Mouse (Mus musculus): ENCODE results near the gene Kxd1.

Kxd1 gene

DNA sequence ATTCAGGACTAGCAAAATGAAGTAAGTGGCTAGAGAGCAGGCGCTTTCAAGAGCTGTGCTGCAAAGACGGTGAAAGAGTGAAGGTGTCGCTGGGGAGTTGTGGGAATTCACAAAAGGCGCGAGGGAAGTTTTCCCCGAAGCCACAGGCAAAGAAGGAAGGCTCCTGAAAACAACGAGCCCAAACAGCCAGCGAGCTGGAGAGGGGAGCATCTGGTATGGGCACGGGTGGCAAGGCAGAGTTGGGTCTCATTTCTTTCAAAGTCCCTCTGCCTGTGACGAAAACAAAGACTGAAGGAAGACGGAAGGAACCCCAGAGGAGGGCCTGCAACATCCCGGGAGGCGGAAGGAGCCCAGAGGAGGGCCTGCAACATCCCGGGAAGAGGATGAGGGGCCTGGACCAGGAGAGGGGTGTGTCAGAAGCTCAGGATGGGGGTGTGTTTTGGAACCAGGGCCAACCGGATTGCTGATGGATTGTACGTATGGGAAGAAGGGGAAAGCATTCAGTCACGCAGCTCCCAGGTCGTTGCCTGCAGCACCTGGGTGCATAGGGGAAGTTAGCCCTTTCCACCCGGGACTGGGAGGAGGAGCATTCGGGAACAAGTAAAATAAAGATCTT, 36.8 kb downstream of the Kxd1 start:
- 9% methylated on average over 20 of the region's 20 CpGs for WGBS

DNA sequence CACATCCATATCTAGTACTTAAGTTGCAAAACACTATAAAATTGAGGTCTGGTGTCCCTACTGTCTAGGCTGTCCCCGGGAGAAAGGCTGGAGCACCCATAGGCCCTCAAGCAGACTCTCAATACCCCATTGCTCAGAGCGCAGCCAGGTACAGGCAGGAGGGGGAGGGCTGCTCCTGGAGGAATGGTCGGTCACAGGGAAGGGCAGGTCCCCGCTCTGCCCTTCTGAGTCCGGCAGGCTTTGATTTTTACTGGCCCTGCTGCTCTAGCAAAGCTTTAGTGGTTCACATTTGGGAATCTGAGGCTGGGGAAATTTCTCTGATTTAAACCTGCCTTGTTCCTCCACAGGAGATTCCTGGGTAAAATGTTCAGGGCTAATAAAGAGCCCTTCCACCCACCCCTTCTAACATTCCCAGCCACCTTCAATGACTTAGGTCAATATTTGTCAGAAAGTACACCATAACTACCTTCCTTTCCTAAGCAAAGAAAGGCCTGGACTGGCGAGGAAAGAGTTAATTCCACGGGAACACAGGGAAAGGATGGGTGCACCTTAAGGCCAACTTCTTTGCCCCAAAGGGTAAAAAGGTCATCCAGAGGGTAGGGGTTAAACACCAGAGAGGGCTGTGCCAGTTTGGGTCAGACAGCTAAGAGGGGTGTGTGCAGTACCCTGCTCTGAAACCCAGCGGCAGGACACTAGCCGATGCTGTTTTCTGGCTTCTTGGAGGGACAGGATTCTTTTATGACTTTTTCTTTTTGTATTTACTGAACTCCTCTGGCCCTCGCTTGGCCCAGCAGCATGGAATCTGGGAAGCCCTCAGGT, 37.5 kb downstream of the Kxd1 start:
- WGBS: 43% methylated on average over 10 of the region's 10 CpGs

DNA sequence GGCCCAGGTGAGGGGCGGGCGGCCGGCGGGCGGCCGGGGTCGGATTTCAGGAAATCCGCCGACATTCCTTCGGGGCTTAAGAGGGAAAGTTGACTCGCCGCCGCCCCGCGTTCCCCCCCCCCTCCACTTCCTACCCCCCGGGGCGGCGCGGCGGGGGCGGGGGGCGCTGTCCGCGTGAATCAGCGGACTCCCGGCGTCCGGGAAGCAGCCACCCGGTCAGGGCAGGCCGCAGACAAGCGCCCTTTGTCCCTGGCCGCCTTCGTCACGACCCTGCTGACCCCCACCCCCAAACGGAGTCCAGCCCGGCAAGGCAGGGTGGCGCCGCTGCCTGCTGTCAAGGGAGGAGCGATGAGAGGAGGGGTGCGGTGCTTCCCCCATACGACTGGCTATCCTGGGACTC, 38.2 kb downstream of the Kxd1 start:
- 7% methylated on average over 37 of the region's 41 CpGs for WGBS

DNA sequence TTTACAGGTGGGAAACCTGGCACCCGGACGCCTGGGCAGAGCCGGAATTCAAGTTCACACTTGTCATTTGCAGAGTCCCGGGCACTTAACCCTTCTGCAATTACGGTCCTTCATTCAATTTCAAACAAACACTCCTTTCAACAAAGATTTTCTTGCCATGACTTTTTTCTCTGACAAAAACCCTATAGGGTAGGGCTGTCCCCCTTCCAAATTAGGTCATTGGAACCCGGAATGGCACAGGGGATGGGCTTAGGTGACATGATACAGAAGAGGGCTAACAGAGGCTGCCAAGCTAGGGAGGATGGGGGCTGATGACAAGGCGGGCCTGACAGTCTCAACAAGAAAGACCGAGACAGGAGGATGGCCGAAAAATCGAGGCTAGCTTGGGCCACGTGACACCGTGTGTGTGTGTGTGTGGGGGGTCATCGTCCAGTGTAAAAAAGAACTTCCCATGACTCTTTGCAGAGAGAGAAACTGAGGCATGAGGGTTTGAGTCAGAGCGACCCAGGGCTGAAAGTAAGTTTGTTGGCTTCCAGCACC, 38.8 kb downstream of the Kxd1 start:
- 24% methylated on average over 14 of the region's 14 CpGs for WGBS

DNA sequence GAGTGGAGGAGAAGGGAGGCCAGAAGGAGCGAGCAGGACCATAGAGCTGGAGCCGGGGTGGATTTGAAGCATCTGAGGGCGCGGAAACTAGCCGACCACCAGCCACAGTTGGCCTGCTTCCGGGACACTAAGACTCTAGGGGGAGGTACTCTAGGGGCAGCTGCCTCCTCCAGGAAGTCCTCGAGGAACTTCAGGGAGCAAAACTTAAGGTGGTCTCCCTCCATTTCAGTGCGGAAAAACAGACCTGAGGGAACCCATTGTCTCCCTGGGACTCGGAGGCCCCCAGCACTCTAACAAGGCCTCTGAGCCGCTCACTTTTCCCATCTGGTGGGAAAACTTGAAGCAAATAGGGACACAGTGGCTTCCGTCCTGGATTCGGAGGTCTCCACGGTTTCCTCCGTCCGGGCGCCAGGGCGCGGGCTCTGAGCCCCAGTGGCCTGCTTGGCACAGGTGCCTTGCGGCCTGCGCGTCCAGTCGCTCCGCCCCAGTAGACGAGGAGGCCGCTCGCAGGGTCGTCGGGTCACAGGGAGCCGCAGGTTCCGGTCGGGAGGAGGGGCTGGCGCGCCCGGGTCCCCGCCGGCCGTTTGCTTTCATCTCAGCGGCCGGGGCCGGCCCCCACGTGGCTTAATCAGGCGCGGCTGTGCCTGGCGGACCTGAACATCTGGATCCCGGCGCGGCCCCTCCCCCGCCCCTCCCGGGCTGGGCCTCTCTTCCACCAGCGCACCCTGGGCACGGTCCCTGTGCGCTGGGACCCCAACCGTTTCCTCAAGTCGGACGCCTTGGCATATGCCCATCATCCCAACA, 39.6 kb downstream of the Kxd1 start:
- 12% methylated on average over 55 of the region's 55 CpGs for WGBS

DNA sequence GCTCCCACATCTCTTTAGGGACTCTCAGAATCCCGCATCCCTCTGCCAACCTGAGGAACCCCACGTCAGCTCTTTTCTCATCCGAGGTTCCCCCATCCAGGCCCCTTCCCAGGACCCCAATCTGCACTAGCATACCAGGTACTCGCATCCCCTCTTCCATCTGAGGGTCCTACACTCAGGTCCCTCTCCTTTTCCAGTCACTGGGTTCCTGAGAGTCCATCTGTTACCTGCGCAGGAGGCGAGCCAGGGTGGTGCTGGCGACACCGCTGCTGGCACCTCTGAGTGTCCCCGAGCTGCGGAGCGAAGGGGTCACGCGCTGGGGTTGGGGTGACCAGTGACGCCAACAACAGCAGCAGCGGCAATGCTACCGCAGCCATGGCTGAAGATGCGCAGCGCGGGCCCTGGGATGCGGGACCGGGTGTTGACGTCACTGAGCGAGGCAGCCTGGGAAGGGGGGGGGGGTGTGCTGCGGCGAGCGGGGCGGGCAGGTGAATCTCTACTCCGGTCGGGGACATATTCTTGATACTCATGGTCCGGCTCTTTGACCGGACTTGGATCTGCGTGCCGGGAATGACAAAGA, 40.7 kb downstream of the Kxd1 start, which contains the start of gene Tmem59l:
Tmem59l (minus strand) TSS at position 418 of the 580 bp plus-strand sequence.
- WGBS: 9% methylated on average over 33 of the region's 33 CpGs

DNA sequence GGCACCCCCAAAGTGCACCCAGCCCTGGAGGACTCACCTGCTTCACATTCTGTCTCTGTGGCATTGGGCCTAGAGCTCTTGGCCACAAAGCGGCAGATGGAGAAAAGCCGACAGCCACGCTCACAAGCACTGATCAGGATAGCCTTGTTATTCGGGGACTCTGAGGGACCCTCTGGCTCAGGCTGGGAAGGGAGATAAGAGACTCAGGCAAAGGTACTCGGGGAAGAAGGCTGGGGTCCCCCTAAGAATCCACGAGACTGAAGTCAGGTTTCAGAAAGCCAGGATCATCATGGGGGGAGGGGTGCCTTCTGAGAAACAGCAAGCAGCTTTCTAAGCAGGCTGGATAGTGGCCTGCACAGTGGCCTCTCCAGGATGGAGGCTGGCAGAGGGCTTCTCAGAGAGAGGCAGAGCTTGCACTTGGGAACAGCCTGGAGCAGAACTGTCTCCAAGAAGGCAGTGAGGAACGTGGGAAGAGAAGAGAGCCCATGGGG, 41.5 kb downstream of the Kxd1 start:
- 47% methylated on average over 7 of the region's 7 CpGs for WGBS

DNA sequence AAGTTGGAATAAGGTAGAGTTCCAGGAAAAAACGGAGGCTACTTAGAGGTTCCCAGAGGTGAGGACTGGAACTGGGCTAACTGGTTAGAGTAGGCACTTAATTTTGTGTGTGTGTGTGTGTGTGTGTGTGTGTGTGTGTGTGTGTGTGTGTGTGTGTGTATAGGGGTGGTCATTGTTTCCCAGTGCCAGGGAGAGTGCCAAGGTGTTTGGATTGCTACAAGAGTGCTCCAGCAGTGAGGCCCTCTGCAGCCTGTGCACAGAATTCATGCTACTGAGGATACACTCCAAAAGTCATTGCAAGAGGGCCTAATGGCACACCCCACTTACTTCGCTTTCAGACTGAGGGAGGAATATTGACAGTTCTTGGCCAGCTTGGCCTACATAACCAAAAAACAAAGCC, 44.8 kb downstream of the Kxd1 start:
- 76% methylated on average over 2 of the region's 2 CpGs for WGBS

DNA sequence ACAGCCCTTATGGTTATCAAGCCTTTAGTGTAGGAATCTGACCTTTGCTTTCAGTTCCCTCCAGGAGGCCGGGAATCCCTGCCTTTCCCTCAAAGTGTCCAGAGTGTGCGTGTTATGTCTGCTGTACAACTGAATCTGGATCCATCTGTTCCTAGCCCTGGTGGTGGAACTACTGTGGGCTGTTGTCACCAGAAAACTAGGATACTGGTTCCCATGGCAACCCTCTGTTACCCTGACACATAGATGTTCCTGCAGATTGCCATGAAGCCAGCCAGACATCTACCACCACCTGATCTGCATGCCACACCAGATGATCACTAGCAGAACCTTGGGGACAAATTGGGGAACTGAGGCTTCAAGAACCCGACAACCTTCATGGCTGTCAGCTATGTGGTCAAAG, 45.8 kb downstream of the Kxd1 start:
- WGBS: 53% methylated on average over 3 of the region's 3 CpGs

DNA sequence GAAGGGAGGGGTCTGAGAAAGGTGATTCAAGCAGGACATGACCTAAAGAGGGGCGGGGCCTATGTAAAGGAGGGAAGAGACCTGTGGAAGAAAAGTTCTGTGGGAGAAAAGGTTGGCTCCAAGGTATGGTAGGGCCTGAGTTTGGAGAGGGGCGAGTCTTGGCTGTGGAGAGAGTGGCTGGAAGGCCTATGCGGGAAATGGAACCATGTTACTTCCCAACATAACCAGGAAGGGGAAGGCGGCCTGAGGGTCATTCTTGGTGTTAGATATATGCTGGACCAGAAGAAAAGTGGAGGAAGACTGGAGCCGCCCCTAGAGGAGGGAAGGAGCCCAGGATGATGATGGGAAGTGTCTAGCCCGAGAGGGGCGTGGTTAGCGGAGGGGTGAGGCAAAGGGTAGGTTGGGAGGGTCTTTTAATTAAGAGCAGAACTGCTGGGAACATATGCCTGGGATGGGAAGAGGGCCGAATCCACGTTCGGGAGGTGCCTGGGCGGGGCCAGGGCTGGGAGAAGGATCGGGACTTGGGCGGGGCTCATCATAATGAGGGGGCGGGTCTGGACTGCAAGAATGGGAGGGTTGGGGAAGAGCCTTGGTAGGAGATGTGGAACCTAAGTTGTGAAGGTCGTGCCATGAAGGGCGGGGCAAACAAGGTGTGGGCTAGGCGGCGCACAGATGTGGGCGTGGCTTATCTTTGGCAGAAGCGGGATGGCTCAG, 50.3 kb downstream of the Kxd1 start:
- WGBS: 5% methylated on average over 21 of the region's 21 CpGs

DNA sequence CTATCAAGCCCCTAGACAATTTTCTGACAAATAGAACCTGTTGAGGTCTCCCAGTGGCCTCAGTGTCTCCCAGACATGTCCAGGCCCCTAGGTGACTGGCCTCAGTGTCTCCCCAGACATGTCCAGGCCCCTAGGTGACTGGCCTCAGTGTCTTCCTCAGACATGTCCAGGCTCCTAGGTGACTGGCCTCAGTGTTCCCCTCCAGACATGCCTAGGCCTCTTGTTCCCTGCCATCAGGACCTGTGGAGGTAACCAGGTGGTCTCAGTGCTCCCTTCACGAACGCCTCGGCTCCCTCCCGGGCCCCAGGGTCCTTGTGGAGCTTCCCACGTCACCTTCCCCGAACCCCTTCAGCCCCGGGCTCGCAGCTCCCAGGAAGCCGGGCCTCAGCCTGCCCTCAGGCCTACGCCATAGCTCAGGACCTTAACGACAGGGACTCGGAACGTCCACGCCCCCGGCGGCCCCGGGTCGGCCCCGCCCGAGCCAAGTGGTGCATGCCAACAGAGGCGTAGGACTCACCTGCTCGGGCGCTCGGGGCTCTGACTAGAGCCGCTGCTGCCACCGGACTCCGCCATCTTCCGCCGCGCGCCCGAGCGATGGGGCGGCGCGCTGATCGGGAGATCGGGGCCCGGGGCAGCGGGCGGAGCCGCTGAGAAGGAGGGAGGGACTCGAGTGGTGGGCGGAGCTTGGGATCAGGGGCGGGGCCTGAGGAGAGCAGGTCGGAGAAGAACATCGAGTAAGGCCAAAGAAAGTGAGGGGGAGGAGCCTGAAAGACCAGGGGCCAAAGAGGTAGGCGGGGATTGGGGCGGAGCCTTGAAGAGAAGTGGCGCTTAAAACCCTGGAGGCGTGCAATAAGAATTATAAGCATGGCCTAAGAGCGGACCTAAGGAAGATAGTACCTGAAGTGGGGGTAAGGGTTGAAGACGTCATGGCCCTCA, 51.2 kb downstream of the Kxd1 start, which contains the start of gene Klhl26:
Klhl26 (minus strand) TSS at position 636 of the 936 bp plus-strand sequence.
- WGBS: under 1% methylated on average over 53 of the region's 53 CpGs

DNA sequence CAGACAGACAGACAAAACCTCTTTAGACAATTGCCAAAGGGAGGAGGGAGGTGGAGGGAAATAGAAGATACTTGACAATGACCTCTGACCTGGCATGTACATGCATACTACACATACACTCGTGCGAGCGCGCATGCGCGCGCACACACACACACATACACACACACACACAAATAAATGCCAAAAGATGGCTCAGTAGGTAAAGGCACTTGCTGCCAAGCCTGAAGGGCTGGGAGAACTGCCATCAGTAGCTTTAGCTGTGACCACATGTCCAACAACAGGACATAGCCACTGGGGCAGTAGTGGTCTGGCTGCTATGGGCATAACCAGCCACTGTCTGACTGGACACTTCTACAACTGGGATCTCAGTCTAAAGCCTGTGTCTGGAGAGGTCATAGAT, 55.9 kb downstream of the Kxd1 start:
- 96% methylated on average over 7 of the region's 7 CpGs for WGBS

DNA sequence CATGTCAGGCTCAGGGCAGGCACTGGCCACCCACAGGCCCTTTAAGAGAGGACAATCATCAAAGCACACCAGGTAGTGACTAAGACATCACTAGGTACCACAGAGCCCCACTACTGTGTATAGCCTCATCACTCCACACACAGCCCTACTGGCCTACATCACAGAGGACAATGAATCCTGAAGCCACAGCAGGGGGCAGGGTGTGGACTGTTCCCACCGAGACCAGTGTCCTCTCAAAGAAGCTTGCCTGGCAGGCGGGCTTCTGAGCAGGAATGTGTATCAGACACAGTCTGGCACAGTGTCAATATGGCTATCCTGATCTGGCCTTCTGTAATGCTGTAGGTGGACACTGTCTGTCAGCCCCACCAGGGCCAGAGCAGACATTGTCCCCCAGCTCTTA, 57.8 kb downstream of the Kxd1 start:
- WGBS: 62% methylated on average over 2 of the region's 2 CpGs

DNA sequence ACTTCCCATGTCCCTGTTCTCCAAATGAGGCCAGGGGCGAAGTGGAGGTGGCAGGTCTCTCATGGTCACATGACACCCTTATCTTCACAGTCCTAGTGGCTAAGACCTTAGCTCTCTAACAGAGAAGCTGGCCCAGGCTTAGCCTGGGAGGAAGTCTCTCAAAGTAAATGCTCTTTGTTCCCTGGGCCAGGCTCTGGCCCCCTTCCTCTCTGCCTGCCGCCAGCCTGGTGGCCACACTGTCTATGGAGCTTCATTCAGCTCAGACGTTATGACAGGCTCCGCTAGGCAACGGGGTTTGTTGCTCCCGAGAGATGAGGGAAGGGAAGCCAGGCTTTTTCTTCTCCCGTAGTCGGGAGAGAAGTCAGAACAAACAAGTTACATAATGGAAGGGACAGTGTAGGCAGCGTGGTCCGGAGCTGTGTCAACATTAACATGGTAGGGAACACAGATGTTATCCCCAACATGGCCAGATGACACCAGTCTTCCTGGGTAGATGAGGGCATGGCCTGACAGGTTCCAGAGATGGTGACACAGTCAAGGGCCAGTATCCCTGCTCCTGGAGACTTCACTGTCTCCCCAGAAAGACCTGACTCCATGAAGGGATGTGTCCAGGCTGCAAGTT, 58.4 kb downstream of the Kxd1 start:
- WGBS: 14% methylated on average over 10 of the region's 10 CpGs

DNA sequence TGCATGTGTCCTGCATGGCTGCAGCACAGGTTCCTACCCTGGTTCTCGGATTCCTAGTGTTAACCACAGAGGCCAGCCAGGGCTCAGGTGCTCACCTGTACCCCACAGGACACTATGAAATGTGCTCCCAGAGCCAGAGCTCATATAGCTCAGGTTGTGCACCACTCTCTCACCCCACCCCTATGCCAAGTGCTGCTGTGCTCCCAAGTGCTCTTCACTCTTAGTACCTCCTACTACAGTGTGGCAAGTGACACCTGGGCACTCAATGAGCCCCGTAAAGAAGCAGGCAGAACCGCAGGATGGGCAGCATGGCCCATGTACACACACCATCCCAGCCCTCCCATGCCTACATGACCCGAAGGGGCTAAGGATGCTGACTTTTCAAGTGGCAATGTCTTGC, 59.0 kb downstream of the Kxd1 start:
- 91% methylated on average over 4 of the region's 4 CpGs for WGBS

DNA sequence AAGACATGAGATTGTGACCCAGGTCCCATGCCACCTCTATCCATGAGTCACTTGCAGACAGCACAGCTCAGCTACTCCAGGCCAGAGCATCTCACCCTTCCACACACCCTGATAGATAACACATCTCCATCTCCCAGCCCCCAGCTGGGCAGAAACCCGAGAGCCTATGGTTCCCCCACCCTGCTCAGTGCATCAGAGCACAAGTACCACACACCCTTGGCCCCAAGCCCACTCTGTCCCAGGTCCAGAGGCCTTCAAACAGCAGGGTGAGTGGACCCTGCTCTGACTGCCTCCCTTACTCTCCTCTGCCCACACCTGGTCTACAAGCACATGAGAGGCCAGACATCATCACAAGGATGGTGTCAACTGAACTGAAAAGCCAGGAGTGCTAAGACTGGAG, 59.8 kb downstream of the Kxd1 start:
- WGBS: 88% methylated on average over 1 of the region's 1 CpGs

DNA sequence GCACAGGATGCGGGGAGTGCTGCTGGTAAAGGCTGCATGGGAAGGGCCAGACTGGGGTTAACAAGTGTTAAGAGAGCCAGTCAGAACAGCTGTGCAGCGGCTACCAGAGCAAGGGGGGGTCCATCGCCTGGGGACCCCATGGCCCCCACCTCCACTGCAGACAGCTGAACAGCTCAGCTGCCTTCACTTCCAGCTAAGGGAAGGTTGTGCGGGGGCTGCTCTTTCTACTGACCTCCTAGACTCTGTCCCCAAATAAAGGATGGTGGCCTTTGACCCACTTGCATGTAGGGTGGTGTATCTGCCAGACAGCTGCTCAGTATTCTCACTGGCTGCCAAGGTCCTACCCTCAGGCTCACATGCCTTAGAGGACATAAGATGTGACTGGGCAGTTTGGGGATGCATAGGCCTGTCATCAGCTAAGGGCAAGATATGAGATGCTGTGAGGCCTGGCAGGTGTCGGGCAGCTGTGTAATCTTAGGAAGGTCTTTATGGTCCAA, 60.5 kb downstream of the Kxd1 start:
- 85% methylated on average over 5 of the region's 5 CpGs for WGBS

DNA sequence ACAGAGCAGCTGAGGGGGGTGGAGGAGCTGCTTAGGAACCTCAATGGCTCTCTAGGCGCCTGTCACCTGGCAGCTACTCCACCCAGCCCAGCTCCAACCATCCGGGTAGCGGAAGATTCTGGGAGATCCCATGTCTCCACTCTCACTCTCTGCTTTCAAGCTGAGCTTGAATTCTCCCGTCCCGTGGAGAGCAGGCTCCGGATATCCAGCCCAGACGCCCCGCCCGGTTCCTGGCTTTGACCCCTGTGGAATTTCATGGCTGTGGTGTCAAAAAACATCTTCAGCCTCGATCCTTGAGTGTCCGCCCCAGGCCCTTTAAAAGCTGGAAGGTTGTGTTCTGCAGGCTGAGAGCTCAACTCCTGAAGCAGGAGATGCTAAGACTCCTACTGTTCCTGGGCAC, 61.0 kb downstream of the Kxd1 start:
- 72% methylated on average over 11 of the region's 11 CpGs for WGBS

DNA sequence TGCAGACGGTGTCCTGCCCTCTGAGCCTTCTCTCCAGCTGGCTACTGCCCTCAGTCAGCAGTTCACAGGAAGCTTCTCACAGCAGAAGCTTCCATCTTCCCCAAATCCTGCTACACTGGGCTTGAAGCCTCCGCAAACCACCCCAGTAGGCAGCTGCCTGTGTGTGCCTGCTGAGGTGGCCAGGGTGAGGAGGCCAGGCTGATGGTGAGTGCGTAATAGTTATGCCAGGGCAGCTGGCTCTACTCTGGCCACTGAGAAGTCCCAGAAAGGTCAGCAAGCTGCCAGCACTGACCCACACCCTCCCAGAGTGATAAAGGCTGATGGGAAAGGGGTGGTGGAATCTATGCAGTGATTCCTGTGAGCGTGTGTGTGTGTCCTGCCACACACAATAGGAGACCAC, 61.5 kb downstream of the Kxd1 start:
- WGBS: 80% methylated on average over 4 of the region's 4 CpGs

All from cerebral cortex, adult 2 months (tissue).